Mouse (Mus musculus) ZHBTc4 (cell line): ENCODE results near the gene Itpr3.

Experiments
- DNase-seq: peaks from one replicate; pipeline ENCODE4 v3.0.0-alpha.2; 2011; ENCODE audit warnings: low read depth, low spot score

Gene Itpr3

DNA sequence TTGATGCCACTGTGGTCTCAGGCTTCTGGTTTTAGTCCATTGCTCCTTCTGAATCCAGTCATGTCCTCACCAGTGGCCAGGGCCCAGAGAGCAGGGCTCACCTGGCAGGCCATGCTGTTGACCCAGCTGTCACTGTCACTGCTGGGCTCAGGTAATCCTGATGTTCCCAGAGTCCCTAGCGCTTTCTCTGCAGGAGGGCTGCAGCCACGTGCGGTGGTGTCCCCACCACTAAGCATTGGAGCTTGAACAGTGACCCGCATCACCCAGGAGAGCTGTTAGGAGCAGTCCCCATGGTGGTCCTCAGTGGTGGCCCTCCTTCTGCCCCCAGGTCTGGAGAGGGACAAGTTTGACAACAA lies 62.4 kb downstream of the Itpr3 start:
- DNase-seq: no peak

DNA sequence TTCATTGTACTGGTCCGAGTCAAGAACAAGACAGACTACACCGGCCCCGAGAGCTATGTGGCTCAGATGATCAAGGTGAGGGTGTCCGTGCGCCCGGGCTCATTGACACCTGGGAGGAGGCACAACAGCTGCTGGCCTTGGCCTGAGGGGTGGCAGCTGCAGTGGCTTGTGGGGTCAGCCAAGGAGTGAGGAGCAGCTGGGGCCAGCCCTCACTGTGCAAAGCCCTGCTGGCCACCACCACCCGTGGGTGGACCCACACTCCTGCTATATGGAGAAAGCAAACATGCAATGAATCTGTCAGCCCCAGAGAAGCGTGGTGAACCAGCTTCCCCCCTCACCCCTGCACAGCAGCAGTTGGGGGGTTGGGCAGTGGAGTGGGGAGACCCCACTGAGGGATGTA lies 62.9 kb downstream of the Itpr3 start:
- no peak for DNase-seq

DNA sequence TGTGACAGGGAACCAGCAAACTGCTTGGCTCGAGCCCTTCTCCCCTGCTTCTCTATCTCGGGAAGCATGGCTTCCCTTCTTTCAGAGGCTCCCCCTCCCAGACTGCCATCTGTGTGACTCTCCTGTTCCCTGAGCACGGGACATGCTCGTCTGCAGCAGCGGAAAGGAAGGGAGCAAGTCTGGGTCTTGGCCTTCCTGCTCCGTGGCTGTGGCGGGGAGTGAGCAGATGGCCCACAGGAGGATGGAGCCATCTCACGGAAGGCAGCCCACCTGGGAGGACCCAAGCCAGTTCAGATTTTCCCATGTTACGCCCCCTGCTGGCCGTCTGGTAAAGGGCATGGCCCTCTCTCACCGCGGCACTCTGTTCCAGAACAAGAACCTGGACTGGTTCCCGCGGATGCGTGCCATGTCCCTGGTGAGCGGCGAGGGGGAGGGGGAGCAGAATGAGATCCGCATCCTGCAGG lies 63.5 kb downstream of the Itpr3 start:
- peak; percentile 88 for DNase-seq

DNA sequence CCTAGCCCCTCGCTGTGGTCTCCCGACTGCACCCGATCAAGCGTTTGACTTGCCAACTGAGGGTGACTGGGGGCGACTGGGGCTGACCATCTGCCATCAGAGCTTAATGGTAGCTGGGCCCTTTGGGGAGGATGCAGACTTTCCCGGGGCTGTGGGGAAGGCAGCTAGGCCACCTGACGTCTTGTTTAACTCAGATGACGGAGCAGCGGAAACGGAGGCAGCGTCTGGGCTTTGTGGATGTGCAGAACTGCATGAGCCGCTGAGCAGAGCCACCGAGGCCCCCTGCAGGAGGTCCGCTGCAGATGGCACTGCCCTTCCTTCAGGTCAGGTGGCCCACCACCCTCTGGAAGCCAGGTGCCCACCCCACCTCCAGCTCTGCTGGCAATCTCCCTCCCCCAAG lies 64.2 kb downstream of the Itpr3 start:
- DNase-seq: no peak

DNA sequence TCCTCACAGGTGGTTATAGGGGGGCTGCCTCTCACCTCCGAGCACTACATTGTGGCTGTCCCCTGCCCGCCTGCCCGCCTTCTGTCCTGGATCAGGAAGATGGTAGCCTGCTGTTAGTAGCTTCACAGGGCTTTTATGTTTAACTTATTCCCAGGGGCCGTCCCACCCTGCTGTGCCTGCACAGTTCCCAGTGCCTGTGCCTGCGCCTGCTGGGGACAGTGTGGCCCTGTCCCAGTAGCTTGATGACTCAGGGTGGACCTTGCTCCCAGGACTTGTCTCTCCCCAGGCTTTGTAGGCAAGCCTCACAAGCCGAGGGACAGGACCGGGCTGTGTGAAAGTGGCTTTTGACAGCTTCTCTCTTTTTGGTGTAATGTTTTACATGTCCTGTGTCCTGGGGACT lies 64.7 kb downstream of the Itpr3 start:
- no peak for DNase-seq

DNA sequence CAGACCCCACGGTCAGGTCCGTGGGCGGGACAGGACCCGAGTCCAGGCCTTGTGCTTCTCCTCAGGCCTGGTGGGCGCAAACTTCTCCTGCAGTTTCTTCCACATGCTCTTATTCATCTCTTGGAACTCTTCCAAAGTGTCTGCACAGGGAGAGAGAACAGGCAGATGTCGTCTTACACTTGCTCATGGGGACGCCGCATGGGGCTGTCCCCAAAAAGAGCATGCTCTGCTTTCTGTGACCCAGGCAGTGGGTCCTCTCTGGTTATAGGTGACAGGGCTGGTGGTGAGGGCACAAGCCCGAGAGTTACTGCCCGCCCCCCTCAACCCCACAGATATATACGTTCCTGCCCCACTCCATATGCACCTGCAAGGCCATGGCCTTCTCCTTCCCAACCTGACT lies 65.6 kb downstream of the Itpr3 start:
- DNase-seq: no peak

DNA sequence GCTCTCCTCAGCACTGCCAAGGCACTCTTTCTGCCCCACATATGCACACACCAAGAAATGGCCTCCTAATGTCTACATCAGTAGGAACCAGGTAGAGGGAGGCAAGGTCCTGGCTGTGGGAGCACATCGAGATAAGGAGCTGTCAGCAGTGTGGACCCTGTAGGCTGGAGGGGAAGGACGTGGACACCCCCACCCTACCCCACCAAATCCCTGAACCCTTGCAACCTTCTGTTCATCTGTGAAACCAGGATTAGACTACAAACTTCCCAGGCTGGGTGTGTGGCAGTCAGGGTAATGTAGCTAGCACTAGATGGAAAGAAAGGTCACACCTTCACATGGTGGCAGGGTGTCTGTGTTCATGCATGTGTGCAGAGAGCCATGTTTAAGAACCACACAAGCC lies 66.0 kb downstream of the Itpr3 start:
- no peak for DNase-seq

DNA sequence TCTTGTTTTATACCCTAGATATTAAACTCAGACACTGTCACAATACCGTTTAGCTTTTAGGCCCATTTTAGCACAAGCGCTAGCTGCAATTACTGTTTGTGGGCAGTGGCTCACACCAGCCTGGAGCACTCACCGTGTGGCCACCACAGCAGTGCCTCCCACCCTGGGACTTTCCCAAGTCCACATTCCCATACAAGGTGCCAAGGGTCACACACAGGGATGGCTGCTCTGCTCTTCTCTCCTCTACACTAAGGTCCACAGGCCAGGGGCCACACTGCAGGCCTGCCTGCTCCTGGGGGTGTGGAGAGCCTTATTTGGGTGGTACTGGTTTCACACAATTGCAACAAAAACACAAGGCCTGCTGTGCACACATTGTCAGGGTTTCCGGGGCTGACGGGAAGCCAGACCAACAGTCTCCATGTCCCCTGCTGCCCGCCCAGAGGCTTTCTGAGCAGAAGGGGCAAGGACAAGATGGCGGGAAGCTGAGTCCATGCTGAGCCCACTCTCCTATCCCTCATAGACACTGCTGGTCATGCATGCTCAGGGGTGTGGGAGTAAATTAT lies 66.8 kb downstream of the Itpr3 start:
- DNase-seq: no peak

DNA sequence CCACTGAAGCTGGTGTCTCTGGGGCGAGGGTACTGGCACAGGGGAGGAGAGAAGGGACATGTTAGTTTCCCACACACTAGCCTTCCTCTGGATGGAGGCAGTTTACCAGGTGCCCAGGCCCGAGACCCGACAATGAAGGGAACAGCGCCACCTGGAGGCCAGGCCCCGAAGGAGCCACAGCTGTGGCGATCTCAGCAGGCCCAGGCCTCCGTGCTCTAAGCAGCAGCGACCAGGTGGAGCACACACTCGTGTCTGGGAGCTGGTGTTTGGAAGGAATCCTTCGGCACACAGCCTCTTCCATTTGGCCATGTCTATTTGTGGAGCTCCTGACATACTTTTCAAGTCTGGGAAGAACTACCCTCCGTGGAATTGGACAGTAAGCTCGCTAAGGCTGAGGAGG lies 68.1 kb downstream of the Itpr3 start:
- DNase-seq: peak; percentile 88

DNA sequence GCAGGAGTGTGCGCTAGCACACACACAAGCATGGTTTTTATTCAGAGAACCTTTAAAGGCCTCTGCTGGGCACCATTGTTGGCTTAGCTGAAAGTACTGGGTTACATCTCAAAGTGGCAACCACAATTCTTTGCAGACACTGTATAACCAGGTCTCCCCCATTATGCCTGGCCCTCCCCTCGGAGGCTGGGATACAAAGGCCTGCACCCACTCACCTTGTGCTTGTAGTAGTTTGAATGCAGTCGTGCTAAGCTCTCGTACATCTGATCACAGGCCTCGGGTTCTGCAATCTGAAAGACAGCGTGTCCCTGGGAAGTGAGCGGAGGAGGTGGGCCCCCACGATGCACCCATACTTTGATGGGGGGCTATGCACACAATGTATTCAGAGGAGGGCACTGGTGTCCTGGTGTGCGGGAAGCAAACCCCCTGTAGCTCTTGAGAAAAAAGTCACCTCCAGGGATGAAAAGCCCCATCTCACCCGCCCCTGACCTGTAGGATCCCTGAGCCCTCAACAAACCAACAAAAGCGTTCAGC lies 68.6 kb downstream of the Itpr3 start:
- no peak for DNase-seq

DNA sequence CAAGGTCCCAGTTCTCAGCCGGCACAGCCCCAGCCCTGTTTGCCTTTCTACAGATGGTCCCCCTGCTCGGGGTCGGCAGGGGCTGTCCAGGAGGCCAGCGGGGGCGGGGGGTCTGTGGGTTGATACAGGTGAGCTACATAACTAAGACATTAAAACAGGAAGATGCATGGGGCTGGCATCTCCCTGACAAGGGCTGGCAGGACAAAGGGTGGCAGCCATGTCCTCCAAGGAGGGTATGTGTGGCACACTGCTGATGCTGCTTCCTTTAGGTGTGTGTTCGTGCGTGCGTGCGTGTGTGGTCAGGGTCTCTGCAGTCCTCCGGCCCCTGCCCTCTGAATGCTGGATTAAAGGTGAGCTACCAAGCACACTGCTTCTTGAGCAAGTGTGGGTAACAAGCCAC lies 69.9 kb downstream of the Itpr3 start:
- DNase-seq: no peak

DNA sequence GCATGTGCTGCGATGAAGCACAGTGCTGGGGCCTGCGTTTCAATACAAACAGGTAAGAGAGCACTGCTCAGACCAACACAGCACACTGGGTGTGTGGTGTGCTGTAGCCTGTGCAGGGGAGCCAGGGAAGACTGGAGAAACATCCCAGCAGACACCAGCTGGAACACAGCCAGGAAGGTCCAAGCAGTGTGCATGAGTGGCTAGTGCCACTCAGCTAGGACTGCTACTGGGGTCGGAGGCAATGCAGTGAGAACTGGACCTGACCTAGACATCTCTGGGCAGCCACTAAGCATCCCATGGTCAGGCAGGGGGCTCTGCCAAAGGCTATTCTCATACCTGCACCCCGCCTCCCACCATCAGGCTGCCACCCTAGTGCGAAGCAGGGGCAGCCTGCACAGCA lies 71.1 kb downstream of the Itpr3 start:
- DNase-seq: no peak

DNA sequence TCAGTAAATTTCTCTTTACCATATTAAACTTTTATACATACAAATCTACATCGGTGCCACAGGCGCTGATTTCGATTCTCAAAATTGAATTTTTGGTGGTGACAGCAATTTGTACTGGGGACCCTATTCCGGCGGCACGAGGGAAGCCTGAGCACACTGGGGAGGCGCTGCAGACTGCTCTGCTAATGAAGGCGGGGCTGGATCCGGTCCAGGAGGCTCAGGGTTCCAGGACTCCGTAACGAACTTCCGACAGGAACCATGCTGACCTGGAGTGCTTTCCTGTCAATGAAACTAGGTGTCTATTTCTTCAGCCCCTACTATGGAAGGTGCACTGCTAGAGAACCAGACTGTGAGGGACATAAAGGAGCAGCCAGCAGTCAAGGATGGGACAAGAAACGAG lies 72.2 kb downstream of the Itpr3 start:
- no peak for DNase-seq

DNA sequence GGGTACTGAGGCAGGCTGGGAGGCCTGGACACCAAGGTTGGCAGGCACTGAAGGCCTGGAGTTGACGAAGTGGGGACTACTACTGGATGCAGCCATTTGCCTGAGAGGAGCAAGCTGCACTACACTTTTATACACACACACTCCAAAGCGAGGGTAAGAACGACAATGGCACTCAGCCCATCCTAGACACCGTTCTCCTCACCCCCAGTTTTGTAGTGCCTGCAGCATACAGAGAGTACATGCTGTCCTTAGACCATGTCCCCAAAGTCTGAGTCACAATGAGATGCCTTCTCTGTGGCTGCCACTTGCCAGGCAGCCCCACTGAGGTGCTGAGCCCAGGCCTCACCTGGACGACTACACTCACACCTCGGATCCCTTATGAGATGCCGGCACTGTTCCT lies 72.7 kb downstream of the Itpr3 start:
- DNase-seq: no peak

DNA sequence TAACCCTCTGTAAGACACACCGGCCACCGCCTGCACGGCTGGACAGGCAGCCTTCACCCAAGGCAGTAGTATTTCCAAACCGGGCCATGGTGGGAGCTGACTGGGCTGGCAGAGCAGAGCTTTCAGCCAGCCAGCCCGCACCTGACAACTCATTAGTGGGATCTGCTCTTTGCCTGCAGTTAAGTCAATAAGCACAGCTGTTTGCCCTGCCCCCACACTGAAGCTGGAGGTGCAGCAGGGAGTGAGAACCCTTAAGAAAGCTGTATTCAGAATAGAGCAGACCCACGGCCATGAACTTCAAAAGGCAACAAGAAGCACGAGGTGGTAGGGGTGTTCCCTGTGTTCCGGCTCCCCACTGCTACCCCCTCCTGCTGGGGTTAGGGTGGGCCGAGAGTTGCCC lies 73.1 kb downstream of the Itpr3 start:
- no peak for DNase-seq

DNA sequence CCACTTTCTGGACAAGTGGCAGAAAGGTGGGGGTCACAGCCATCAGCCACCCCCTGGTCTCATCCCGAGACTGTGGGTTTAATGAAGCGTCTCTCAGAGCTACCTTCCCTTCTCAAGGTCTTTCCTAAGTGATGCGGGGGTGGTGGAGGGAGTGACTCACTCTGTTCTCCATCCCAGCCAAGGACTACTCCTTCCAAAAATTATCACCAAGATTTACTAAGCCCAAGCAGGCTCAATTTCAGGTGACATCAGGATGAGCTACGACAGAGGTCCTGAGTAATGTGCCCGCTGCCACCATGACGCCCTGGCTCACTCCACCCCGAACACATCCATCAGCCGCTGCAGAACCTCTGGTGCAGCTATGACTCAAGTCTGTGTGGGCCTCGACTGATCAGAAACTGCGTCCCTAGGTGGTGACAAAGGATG lies 74.1 kb downstream of the Itpr3 start:
- DNase-seq: no peak

DNA sequence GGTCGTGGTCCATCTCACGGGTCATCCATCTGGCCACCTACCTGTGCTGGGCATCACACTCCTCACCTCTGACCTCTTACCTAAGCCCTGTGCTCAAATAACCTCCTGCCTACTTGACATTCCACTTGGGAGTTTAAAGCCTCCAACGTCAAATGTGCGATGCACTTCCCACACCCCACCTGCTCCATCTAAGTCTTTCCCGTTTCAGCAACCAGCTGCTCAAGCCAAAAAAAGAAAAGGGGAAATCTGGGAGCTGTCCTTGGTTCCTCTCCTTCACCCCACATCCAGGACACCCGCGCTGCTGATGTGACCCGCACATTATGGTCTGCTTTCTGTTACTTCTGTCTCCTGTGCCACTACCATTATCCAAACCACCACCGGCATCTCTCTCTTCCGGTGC lies 75.1 kb downstream of the Itpr3 start:
- no peak for DNase-seq

DNA sequence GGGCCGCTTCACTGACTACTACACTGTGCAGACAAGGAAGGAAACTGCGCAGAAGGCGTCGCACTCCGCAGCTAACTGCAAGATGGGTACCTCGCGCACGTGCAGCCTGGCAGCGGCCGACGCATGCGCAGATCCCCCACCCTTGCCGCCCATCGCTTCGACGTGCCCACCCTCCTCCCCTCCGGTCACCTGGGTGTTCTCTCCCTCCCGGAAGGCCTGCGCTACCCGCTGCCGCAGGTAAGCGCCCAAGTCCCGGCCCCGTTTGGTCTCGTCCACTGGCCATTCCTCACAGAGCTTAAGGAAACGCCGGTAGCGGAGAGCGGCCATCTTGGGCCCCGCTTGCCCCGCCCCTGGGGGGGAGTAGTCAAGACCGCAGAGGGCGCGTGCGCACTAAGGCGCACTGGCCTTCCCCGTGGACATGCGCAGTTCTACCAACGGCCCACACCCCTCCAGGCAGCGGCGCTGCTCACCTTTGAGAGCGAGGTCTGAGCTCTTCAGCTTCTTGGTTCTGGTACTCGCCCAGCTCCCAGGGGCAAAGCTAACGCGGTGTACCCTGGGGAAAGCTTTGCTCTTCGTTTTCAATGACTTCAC lies 76.5 kb downstream of the Itpr3 start, which contains the start of gene Uqcc2:
TSS of gene Uqcc2 (minus strand) at position 366 of the 591 bp plus-strand sequence.
- DNase-seq: peak; percentile 97

DNA sequence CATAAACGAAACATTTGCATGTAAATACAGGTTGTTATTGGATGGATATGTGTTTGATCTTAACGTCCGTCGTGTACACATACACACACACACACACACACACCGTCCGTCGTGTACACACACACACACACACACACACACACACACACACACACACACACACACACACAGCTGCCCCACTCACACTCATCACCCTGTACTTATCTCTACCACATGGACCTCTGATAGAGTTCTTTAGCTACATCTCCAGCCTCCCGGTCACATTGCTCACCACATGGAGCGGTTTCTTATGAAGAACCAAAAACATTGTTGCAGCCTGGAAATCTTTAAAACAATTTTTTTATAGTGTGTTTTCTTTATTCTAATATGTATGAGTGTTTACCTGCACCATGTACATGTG lies 77.1 kb downstream of the Itpr3 start:
- no peak for DNase-seq

DNA sequence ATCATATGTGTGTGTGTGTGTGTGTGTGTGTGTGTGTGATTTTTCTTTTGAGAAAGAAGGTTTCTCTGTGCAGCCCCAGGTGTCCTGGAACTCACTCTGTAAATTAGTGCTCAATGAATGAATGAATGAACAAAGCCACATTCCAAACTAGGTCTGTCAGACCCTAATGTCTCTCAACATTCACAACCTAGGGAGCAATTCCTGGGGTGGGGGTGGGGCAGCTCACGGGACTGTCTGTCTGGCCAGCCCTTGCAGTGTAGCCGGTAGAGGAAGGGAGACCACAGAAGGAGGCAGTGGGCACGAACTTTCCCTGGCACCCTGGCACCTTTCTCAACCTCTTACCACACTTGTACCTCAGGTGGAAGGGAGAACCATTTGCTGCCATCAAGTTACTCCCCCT lies 77.6 kb downstream of the Itpr3 start:
- DNase-seq: no peak

DNA sequence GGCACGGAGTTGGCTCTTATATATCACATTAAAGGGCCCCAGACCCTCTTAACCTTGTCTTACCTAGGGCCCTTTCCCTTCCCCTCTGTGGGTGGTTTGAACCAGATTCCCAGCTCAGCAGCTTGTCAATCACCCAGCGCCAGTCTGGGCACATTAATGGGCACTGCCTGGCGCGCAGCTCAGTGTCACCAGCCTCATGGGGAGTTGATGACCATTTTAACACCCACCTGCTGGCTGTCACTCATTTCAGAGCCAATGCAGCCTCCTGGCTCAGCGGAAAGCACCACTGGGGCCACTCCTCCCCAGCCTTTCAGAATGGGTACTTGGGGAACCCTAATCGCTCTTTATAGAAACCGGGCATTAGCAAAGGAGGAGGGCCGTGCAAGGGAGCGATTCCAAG lies 81.3 kb downstream of the Itpr3 start:
- DNase-seq: no peak

DNA sequence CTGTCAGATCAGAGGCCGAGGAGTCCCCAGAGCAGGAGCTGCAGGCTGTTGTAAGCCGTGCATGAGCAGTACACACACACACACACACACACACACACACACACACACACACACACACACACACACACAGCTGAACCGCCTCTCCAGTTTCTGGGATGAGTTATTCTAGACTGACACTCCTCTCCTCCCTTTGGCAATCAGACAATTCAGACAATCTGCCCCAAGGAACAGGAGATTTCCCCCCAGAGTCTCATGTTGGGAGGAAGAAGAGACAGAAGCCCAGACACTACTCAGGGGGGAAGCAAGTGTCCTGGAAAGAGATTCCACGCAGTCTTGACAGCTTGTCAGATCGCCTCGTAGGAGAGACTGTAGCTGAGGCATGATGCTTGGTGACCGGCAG lies 82.2 kb downstream of the Itpr3 start:
- DNase-seq: no peak

DNA sequence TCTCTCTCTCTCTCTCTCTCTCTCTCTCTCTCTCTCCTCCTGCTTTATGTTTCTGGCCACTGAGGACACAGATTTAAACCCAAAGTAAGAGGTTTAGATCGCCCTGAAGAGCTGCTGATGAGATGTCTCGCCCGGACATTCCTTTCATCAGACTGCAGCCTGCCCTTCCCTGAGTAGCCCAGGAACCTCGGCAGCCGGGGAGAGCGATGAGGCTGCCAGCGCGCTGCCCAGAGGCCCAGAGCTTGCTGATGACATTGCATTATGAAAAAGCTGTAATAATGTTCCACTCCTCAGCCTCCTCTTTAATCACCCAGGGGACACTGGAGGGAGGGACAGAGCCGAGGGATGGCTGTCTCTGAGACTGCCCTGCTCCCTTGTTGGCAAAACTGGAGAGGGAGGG lies 83.2 kb downstream of the Itpr3 start:
- DNase-seq: no peak

DNA sequence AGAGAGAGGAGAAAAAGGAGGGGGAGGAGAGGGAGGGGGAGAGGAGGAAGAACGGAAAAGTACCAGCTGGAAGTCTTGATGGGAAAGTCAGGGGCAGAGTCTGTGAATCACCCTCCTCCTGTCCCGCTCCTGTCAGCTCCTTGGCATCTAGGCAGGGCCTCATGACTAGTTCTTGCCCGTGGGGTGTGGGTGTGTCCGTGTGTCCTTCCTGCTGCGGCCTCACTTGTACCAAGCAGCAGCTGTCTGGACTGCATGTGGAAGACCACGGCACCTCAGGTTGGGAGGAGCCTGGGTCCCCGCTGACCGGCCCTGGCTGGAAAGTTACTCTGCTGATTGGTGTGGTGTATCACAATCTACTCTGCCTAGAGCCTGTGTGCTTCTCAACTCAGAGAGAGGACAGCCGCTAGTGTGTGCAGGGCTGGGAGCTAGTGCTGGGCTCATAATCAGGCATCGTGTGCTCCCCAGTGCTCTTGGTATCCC lies 84.9 kb downstream of the Itpr3 start:
- no peak for DNase-seq
